Mouse (Mus musculus) Patski (cell line): ENCODE data around the gene Slc13a4. TPM values are rescaled to one million over a fixed set of nuclear protein-coding genes. Genes with fewer than 3 reads are reported as not detected.

Experiments used
- ATAC-seq: fragments of 100-300 bp; one replicate; pipeline ENCODE4 v1.8.0; 2021
- CTCF ChIA-PET: fragments of 350-600 bp; sonication (Branson Sonifier 250); formaldehyde crosslinking; loops from one replicate; lab custom pipeline; 2022; ENCODE audit warnings: inconsistent platforms; lab: Charles Lee
- POLR2A ChIA-PET: fragments of 350-600 bp; sonication (Branson Sonifier 250); formaldehyde crosslinking; loops from one replicate; lab custom pipeline; 2022; ENCODE audit warnings: antibody characterized with exemption, inconsistent platforms; lab: Charles Lee
- DNase-seq: peaks from one replicate; pipeline ENCODE4 v3.0.0-alpha.2; 2011; ENCODE audit warnings: low read depth, low spot score
- H3K27me3 ChIP-seq: fragments of 371-371 bp; one replicate; pipeline ENCODE4 v1.5.1; 2021
- CTCF ChIP-seq: fragments of 100-300 bp; IDR thresholded peaks from one replicate; pipeline ENCODE4 v1.5.1; 2021
- in situ Hi-C: fragments of 300-500 bp; cut with MboI; formaldehyde crosslinking; loops from 3 replicates; pipeline ENCODE4 v1.11.1; 2018; ENCODE audit warnings: low pct_unique_long_range_greater_than_20kb, mixed read lengths
- polyA plus RNA-seq: library from polyadenylated mRNA; unstranded; gene quantifications from one replicate; pipeline ENCODE4 v1.2.3, GENCODE M21; 2021

The Slc13a4 gene
- polyA plus RNA-seq: not detected

- in situ Hi-C loops: no loop called here
- DNase-seq: no peak
- TF ChIP-seq CTCF: no peak
- ChIA-PET POLR2A (no interaction called here), CTCF (no interaction called here)
- peaks cover 10% of the 10 kb centered on the region for H3K27me3 ChIP-seq
- ATAC-seq: no peak
These were observed at the start of gene Slc13a4 for GRCm38 (mm10) chr6:35308037-35308436. Gene Slc13a4 (minus strand): TSS chr6:35308131.

GRCm38 (mm10) chr6:35355320-35355719, 47.4 kb upstream of the Slc13a4 start:
- ATAC-seq: no peak
- no peak for TF ChIP-seq CTCF
- CTCF ChIA-PET: interaction anchor here (1.6 kb wide), 1 partner anchor 24 kb away, joined by 6 read pairs; no protein-coding TSS in a partner anchor
- POLR2A ChIA-PET: no interaction called here
- peaks cover 6% of the 10 kb centered on the region for H3K27me3 ChIP-seq
- in situ Hi-C loops: no loop called here
- no peak for DNase-seq

- ChIA-PET CTCF (interaction anchor here (1.6 kb wide), 1 partner anchor 24 kb away, joined by 6 read pairs; no protein-coding TSS in a partner anchor), POLR2A (no interaction called here)
- in situ Hi-C loops: no loop called here
- ATAC-seq: no peak
- TF ChIP-seq CTCF: no peak
- DNase-seq: no peak
- H3K27me3 ChIP-seq: peaks cover 6% of the 10 kb centered on the region
These were observed 46.7 kb upstream of the Slc13a4 start for GRCm38 (mm10) chr6:35354622-35354998.

- in situ Hi-C loops: no loop called here
- ChIA-PET POLR2A (interaction anchor here (0.6 kb wide), 1 partner anchor 401 kb away, joined by 6 read pairs; no protein-coding TSS in a partner anchor), CTCF (no interaction called here)
- DNase-seq: no peak
- peaks cover 6% of the 10 kb centered on the region for H3K27me3 ChIP-seq
- TF ChIP-seq CTCF: no peak
- ATAC-seq: no peak
These were observed 46.1 kb upstream of the Slc13a4 start for GRCm38 (mm10) chr6:35353846-35354621.

GRCm38 (mm10) chr6:35353416-35353815, 45.5 kb upstream of the Slc13a4 start:
- peaks cover 6% of the 10 kb centered on the region for H3K27me3 ChIP-seq
- TF ChIP-seq CTCF: no peak
- no peak for DNase-seq
- ChIA-PET CTCF (interaction anchor here (2.0 kb wide), 1 partner anchor 19 kb away, joined by 7 read pairs; no protein-coding TSS in a partner anchor), POLR2A (interaction anchor here (0.6 kb wide), 2 partner anchors 17 to 400 kb away, joined by 3 to 6 read pairs; no protein-coding TSS in a partner anchor)
- ATAC-seq: no peak
- in situ Hi-C loops: no loop called here

GRCm38 (mm10) chr6:35352867-35353266, 44.9 kb upstream of the Slc13a4 start:
- POLR2A ChIA-PET: interaction anchor here (0.6 kb wide), 1 partner anchor 18 kb away, joined by 3 read pairs; no protein-coding TSS in a partner anchor
- CTCF ChIA-PET: interaction anchor here (2.0 kb wide), 1 partner anchor 18 kb away, joined by 7 read pairs; no protein-coding TSS in a partner anchor
- DNase-seq (no peak), ATAC-seq (no peak)
- in situ Hi-C loops: no loop called here
- TF ChIP-seq CTCF: no peak
- peaks cover 6% of the 10 kb centered on the region for H3K27me3 ChIP-seq

GRCm38 (mm10) chr6:35351826-35352225, 43.9 kb upstream of the Slc13a4 start:
- TF ChIP-seq CTCF: no peak
- ChIA-PET POLR2A (no interaction called here), CTCF (interaction anchor here (1.0 to 2.0 kb wide), 2 partner anchors 17 to 64 kb away, joined by 3 to 7 read pairs; no protein-coding TSS in a partner anchor)
- H3K27me3 ChIP-seq: peaks cover 2% of the 10 kb centered on the region
- no peak for ATAC-seq
- no peak for DNase-seq
- in situ Hi-C loops: no loop called here

GRCm38 (mm10) chr6:35349784-35350183, 41.9 kb upstream of the Slc13a4 start:
- no peak for TF ChIP-seq CTCF
- in situ Hi-C loops: no loop called here
- H3K27me3 ChIP-seq: no peaks in the 10 kb centered on the region
- POLR2A ChIA-PET: interaction anchor here (2.7 kb wide), 1 partner anchor 11 kb away, joined by 8 read pairs; no protein-coding TSS in a partner anchor
- DNase-seq (peak; percentile 24), ATAC-seq (peak; percentile 83)
- CTCF ChIA-PET: interaction anchor here (0.8 to 1.4 kb wide), 5 partner anchors 11 to 24 kb away, joined by 3 read pairs; no protein-coding TSS in a partner anchor

GRCm38 (mm10) chr6:35338640-35339039, 30.7 kb upstream of the Slc13a4 start:
- TF ChIP-seq CTCF: no peak
- no peaks in the 10 kb centered on the region for H3K27me3 ChIP-seq
- ChIA-PET POLR2A (interaction anchor here (2.2 kb wide), 1 partner anchor 10 kb away, joined by 8 read pairs; no protein-coding TSS in a partner anchor), CTCF (interaction anchor here (1.0 to 1.4 kb wide), 3 partner anchors 9 to 12 kb away, joined by 3 to 4 read pairs (median 4); no protein-coding TSS in a partner anchor)
- no peak for ATAC-seq
- DNase-seq: no peak
- in situ Hi-C loops: no loop called here

- ChIA-PET CTCF (interaction anchor here (1.0 kb wide), 1 partner anchor 10 kb away, joined by 4 read pairs; no protein-coding TSS in a partner anchor), POLR2A (interaction anchor here (2.2 kb wide), 1 partner anchor 11 kb away, joined by 8 read pairs; no protein-coding TSS in a partner anchor)
- in situ Hi-C loops: no loop called here
- DNase-seq: no peak
- no peaks in the 10 kb centered on the region for H3K27me3 ChIP-seq
- no peak for ATAC-seq
- TF ChIP-seq CTCF: no peak
These were observed 29.9 kb upstream of the Slc13a4 start for GRCm38 (mm10) chr6:35337836-35338235.
